Mouse (Mus musculus): ENCODE measurements around the gene Cyp2b10. TPM values are rescaled to one million over a fixed set of nuclear protein-coding genes. Genes with fewer than 3 reads are reported as not detected.
"Not testable (repeated sequence)": the region's sequence is repeated elsewhere in the genome, so short reads cannot be mapped to it uniquely, and the experiment has no call there.

Cyp2b10 gene
- polyA plus RNA-seq (2015; fragmentation: Nextera tagmentation; extraction: Ambion mirVana), result not detected in 2 replicates

DNA sequence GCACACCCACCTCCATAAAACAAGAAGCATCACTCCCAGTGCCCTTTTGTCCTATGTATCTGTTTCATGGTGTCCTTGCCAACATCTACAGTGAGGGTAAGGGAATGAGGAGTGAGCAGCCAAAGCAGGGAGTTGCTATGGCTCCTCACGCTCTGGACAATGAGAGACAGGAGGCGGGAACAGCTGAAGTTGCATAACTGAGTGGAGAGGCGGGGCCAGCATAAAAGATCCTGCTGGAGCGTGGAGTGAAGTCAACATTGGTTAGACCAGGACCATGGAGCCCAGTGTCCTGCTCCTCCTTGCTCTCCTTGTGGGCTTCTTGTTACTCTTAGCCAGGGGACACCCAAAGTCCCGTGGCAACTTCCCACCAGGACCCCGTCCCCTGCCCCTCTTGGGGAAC lies at the start of gene Cyp2b10:
Cyp2b10 (plus strand) TSS at position 210 of the 400 bp plus-strand sequence.
- H3K4me1 ChIP-seq (replicated peaks), result no peaks in the 10 kb centered on the region
- no peak within 1 kb of the TSS for H3K27ac ChIP-seq
- H3K9ac ChIP-seq, result no peak within 1 kb of the TSS
- H3K4me3 ChIP-seq (replicated peaks), result no peak within 1 kb of the TSS
- no peaks in the 10 kb centered on the region for H3K27me3 ChIP-seq (replicated peaks)
- ATAC-seq, result no peak
- no peaks in the 10 kb centered on the region for H3K9me3 ChIP-seq
- 81% methylated on average over 6 of the region's 6 CpGs for WGBS
- H3K4me2 ChIP-seq (replicated peaks), result no peak within 1 kb of the TSS
- H3K36me3 ChIP-seq, result no peaks in the 10 kb centered on the region

DNA sequence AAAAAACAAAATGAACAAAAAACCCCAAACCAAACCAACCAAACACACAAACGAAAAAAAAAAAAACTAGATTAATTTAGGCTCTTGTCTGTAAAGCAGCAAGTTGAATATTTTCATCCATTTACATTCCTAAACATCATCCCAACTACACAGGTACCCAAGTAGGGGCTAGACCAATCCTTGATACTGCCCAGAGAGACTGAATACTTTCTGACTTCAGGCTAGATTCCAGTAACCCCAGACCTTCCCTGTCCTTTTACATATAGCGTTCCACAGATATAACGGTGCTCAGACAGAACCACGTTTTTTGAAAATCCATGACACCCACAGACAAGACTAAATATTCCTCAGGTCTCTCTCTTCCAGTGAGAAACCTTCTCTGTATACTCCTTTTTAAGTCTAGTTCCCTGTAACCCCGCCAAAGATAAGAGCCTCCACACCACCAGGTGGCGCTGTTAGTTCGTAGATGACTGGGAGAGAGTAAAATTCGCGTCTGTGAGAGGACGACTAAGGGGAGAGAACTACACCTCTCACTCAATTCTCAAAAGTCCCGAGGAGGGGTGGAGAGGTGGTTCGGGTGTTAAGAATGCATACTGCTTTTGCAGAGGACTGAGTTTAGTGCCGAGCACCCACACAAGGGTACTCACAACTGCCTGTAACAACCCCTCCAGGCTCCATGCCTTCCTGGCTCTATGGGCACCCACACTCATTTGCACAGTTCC lies 49.5 kb upstream of the Cyp2b10 start:
- no peaks in the 10 kb centered on the region for H3K27me3 ChIP-seq (replicated peaks)
- peak overlapping the region; percentile 44 for H3K9ac ChIP-seq
- no peaks in the 10 kb centered on the region for H3K4me1 ChIP-seq (replicated peaks)
- WGBS, result 11% methylated on average over 13 of the region's 13 CpGs
- peak overlapping the region; percentile 43 for H3K4me3 ChIP-seq (replicated peaks)
- H3K9me3 ChIP-seq, result no peaks in the 10 kb centered on the region
- no peak overlapping the region for H3K27ac ChIP-seq
- H3K4me2 ChIP-seq (replicated peaks), result peak overlapping the region; percentile 62
- ATAC-seq, result peak; percentile 85
- H3K36me3 ChIP-seq, result no peaks in the 10 kb centered on the region

GRCm38 (mm10) chr7:25848444-25848812 lies 49.0 kb upstream of the Cyp2b10 start:
- Histone ChIP-seq H3K36me3 (no peaks in the 10 kb centered on the region), H3K27ac (no peak overlapping the region), H3K4me3 (replicated peaks) (peak overlapping the region; percentile 43), H3K4me2 (replicated peaks) (peak overlapping the region; percentile 62), H3K9me3 (no peaks in the 10 kb centered on the region), H3K4me1 (replicated peaks) (no peaks in the 10 kb centered on the region), H3K9ac (peak overlapping the region; percentile 44), H3K27me3 (replicated peaks) (no peaks in the 10 kb centered on the region)
- WGBS, result 21% methylated on average over 11 of the region's 11 CpGs
- peak; percentile 76 for ATAC-seq

DNA sequence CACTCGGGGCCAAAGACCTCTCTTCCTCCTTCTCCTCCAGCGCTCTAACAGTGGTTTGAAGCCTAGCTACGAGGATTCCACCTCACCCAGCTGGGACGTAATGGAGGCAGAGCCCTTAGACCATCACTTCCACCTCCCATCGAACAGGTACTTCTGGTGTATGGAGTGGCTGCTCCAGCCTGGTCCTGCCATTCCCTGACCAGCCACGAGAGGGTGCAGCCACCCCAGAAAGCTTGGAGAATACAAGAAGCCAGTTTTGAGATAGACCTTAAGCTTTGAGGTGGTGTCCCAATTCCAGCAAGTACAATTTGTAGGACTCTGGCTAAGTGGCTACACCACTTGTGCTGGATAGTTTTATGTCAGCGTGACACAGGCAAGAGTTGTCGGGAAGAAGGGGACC lies 42.3 kb upstream of the Cyp2b10 start:
- Histone ChIP-seq H3K36me3 (no peaks in the 10 kb centered on the region), H3K27me3 (replicated peaks) (no peaks in the 10 kb centered on the region), H3K9ac (no peak overlapping the region), H3K4me1 (replicated peaks) (no peaks in the 10 kb centered on the region), H3K9me3 (no peaks in the 10 kb centered on the region), H3K4me3 (replicated peaks) (no peak overlapping the region), H3K4me2 (replicated peaks) (no peak overlapping the region), H3K27ac (no peak overlapping the region)
- ATAC-seq, result 0 out of 2 replicates have a peak, but pooled peaks have one; percentile 47
- WGBS, result 33% methylated on average over 8 of the region's 8 CpGs

DNA sequence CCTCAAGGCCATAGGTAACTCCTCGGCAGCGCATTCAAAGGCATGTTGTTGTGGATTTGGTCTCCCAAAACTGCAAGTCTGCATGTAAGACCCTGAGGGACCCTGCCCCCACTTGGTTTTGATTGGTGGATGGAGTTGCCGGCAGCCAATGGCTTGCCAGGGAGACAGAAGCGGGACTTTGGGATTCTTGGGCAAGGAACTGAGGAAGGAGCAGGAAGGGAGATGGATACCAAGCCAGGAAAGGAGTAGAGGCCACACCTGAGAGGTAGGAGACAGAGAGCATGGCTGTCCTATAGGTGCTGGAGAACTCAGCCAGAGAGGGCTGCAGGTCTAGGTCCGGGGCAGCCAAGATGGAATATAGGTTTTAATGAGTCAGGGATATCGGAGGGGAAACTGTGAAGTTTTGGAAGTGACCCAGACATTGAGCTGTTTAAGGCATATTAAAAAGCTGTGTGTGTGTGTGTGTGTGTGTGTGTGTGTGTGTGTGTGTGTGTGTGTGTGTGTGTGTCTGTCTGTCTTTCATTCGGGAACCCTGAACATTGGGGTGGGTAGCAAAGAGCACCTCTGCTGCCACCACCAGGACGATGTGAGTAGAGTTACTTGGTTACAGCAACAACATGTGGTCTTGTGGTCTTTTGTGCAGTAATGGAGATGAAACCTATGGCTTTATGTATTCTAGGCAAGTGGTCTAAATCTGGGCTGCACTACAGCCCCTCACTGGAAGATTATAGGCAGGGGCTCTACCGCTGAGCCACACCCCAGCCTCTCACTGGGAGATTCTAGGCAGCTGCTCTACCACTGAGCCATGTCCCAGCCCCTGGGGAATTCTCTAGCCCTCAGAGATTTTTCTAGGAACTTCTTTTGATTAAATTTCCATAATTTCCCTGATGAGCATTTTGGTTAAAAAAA lies 37.2 kb upstream of the Cyp2b10 start:
- Histone ChIP-seq H3K4me3 (replicated peaks) (no peak overlapping the region), H3K9ac (peak overlapping the region; percentile 8; the same call in 1 of the 2 replicates), H3K9me3 (no peaks in the 10 kb centered on the region), H3K36me3 (no peaks in the 10 kb centered on the region), H3K27ac (no peak overlapping the region), H3K4me1 (replicated peaks) (no peaks in the 10 kb centered on the region), H3K4me2 (replicated peaks) (peak overlapping the region; percentile 42), H3K27me3 (replicated peaks) (no peaks in the 10 kb centered on the region)
- WGBS, result 17% methylated on average over 9 of the region's 9 CpGs
- ATAC-seq, result no peak

- WGBS, result 26% methylated on average over 2 of the region's 2 CpGs
These were observed 35.1 kb upstream of the Cyp2b10 start for GRCm38 (mm10) chr7:25862365-25862764.

DNA sequence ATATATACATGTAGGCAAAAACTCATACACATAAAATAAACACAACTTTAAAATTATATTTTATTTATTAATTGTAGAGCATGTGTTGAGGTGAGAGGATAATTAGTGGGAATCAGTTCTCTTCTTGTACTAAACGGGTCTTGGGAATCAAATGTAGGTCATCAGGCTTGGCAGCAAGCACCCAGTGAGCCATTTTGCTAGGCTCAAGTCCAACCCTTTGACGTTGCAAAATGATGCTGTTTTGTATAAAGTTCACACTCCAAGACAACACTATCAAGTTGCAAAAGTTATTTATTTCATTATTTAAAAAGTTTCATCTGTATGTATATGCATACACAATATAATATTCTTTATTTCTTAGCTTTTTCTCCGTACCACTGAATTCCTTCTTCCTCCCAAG lies 33.7 kb upstream of the Cyp2b10 start:
- no peak for ATAC-seq
- no peak overlapping the region for H3K4me3 ChIP-seq (replicated peaks)
- no peak overlapping the region for H3K27ac ChIP-seq
- no peaks in the 10 kb centered on the region for H3K27me3 ChIP-seq (replicated peaks)
- H3K36me3 ChIP-seq, result no peaks in the 10 kb centered on the region
- H3K4me2 ChIP-seq (replicated peaks), result no peak overlapping the region
- no peak overlapping the region for H3K9ac ChIP-seq
- no peaks in the 10 kb centered on the region for H3K9me3 ChIP-seq
- WGBS, result 79% methylated on average over 3 of the region's 3 CpGs
- no peaks in the 10 kb centered on the region for H3K4me1 ChIP-seq (replicated peaks)

More at GRCm38 (mm10) chr7:25862365-25862764, 35.1 kb upstream of the Cyp2b10 start:
- Histone ChIP-seq H3K9ac (no peak overlapping the region), H3K27ac (no peak overlapping the region), H3K4me3 (replicated peaks) (no peak overlapping the region), H3K36me3 (no peaks in the 10 kb centered on the region), H3K4me2 (replicated peaks) (no peak overlapping the region), H3K4me1 (replicated peaks) (no peaks in the 10 kb centered on the region), H3K9me3 (no peaks in the 10 kb centered on the region), H3K27me3 (replicated peaks) (no peaks in the 10 kb centered on the region)
- no peak for ATAC-seq

GRCm38 (mm10) chr7:25864861-25865260 lies 32.6 kb upstream of the Cyp2b10 start:
- no peak overlapping the region for H3K4me3 ChIP-seq (replicated peaks)
- no peak overlapping the region for H3K9ac ChIP-seq
- 49% methylated on average over 5 of the region's 5 CpGs for WGBS
- H3K9me3 ChIP-seq, result no peaks in the 10 kb centered on the region
- H3K27ac ChIP-seq, result no peak overlapping the region
- ATAC-seq, result no peak
- H3K4me1 ChIP-seq (replicated peaks), result no peaks in the 10 kb centered on the region
- H3K36me3 ChIP-seq, result no peaks in the 10 kb centered on the region
- H3K27me3 ChIP-seq (replicated peaks), result no peaks in the 10 kb centered on the region
- H3K4me2 ChIP-seq (replicated peaks), result no peak overlapping the region

GRCm38 (mm10) chr7:25869789-25870188 lies 27.6 kb upstream of the Cyp2b10 start:
- Histone ChIP-seq H3K9me3 (no peaks in the 10 kb centered on the region), H3K27ac (no peak overlapping the region), H3K4me2 (replicated peaks) (no peak overlapping the region), H3K4me3 (replicated peaks) (no peak overlapping the region), H3K9ac (no peak overlapping the region), H3K27me3 (replicated peaks) (no peaks in the 10 kb centered on the region), H3K4me1 (replicated peaks) (no peaks in the 10 kb centered on the region), H3K36me3 (no peaks in the 10 kb centered on the region)
- no peak for ATAC-seq
- WGBS, result 80% methylated on average over 2 of the region's 2 CpGs

DNA sequence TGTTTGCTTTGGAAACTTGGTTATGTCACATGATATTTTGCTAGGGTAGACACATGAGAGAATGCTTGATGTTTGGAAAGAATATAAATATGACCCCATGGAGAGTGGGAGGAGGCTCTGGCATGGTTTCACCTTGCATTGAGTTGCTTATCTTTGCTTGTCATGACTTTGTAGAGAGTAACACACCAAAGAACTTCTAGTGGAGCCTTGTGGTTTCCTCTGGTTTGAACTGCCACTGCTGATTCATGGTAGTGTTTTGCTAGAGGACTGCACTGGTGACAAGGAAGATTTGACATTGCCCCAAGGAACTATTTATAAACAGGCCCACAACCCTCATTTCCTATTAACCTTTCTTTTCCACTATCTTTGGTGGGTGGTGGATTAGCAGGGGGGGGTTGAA lies 24.8 kb upstream of the Cyp2b10 start:
- Histone ChIP-seq H3K4me1 (replicated peaks) (no peaks in the 10 kb centered on the region), H3K27ac (no peak overlapping the region), H3K4me3 (replicated peaks) (no peak overlapping the region), H3K9me3 (no peaks in the 10 kb centered on the region), H3K36me3 (no peaks in the 10 kb centered on the region), H3K9ac (no peak overlapping the region), H3K27me3 (replicated peaks) (no peaks in the 10 kb centered on the region), H3K4me2 (replicated peaks) (no peak overlapping the region)
- no peak for ATAC-seq

DNA sequence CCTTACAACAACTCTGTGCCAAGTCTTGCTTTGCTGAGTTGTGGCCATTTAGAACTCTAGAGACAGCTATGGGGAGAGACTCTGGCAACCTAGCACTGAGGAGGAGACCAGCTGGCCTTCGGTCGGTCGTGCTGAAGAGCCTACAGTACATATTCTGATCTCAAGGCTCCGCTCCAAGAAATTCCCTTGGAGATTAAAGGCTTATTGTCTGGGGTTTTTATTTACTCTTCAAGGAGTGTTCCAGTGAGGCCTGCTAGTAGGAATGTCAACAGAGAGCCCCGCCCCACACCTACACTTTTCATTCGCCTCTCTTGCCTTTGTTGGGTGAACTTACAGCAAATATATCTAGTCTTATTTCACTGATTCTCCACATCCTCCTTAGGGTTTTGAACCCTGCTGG lies 18.7 kb upstream of the Cyp2b10 start:
- Histone ChIP-seq H3K4me2 (replicated peaks) (no peak overlapping the region), H3K27me3 (replicated peaks) (no peaks in the 10 kb centered on the region), H3K27ac (no peak overlapping the region), H3K9me3 (no peaks in the 10 kb centered on the region), H3K4me1 (replicated peaks) (no peaks in the 10 kb centered on the region), H3K36me3 (no peaks in the 10 kb centered on the region), H3K4me3 (replicated peaks) (no peak overlapping the region), H3K9ac (no peak overlapping the region)
- peak; percentile 91 for ATAC-seq
- 39% methylated on average over 6 of the region's 6 CpGs for WGBS

- H3K9me3 ChIP-seq; H3K27ac ChIP-seq; H3K4me3 ChIP-seq (replicated peaks); H3K4me1 ChIP-seq (replicated peaks); H3K36me3 ChIP-seq; H3K9ac ChIP-seq; H3K4me2 ChIP-seq (replicated peaks); H3K27me3 ChIP-seq (replicated peaks); ATAC-seq: not testable (repeated sequence)
- WGBS, result 25% methylated on average over 7 of the region's 7 CpGs
These were observed 16.7 kb upstream of the Cyp2b10 start for GRCm38 (mm10) chr7:25880721-25881120.
